Mouse (Mus musculus) erythroblast, embryonic 14.5 days (primary cell): ENCODE data around the gene Cped1. TPM values are rescaled to one million over a fixed set of nuclear protein-coding genes. Genes with fewer than 3 reads are reported as not detected.
"Not testable (repeated sequence)": the region's sequence is repeated elsewhere in the genome, so short reads cannot be mapped to it uniquely, and the experiment has no call there.

Source experiments
- H3K27me3 ChIP-seq: 2 replicates; pipeline ENCODE4 v1.6.1; 2012; ENCODE audit warnings: inconsistent platforms; ENCODE audit not compliant: control insufficient read depth
- H3K36me3 ChIP-seq: 2 replicates; pipeline ENCODE4 v1.6.1; 2012; ENCODE audit warnings: mild to moderate bottlenecking, inconsistent platforms; ENCODE audit not compliant: control insufficient read depth
- H3K4me1 ChIP-seq: 2 replicates; pipeline ENCODE4 v1.6.1; 2012; ENCODE audit warnings: inconsistent platforms; ENCODE audit not compliant: control insufficient read depth
- H3K4me3 ChIP-seq: replicated peaks from 2 replicates; pipeline ENCODE3; 2012; ENCODE audit warnings: moderate library complexity, mild to moderate bottlenecking, inconsistent platforms
- H3K9me3 ChIP-seq: 2 replicates; pipeline ENCODE4 v1.6.1; 2012; ENCODE audit warnings: low read length, inconsistent platforms, mixed read lengths; ENCODE audit not compliant: control insufficient read depth
- GATA1 ChIP-seq: IDR thresholded peaks from 2 replicates; pipeline ENCODE4 v1.6.1; 2012; ENCODE audit warnings: low read length, inconsistent platforms, mixed read lengths
- TAL1 ChIP-seq: IDR thresholded peaks from 3 replicates; pipeline ENCODE4 v1.6.1; 2012; ENCODE audit warnings: low read length, inconsistent platforms, mixed read lengths
- polyA plus RNA-seq: library from polyadenylated mRNA; stranded (reverse); fragments of >175 nt; gene quantifications from 2 replicates; pipeline ENCODE4 v1.2.3, GENCODE M21; 2012

Cped1 gene
- polyA plus RNA-seq, 1 experiment, result 0.02 TPM

- H3K4me3 ChIP-seq, result no peak overlapping the region
- H3K4me1 ChIP-seq, result no peaks in the 10 kb centered on the region
- TF ChIP-seq GATA1 (no peak), TAL1 (no peak)
- H3K9me3 ChIP-seq, result no peaks in the 10 kb centered on the region
- no peaks in the 10 kb centered on the region for H3K27me3 ChIP-seq
- H3K36me3 ChIP-seq, result no peaks in the 10 kb centered on the region
These were observed 128.4 kb downstream of the Cped1 start for GRCm38 (mm10) chr6:22114079-22114478.

- Histone ChIP-seq H3K27me3 (no peaks in the 10 kb centered on the region), H3K4me3 (no peak overlapping the region), H3K9me3 (no peaks in the 10 kb centered on the region), H3K4me1 (no peaks in the 10 kb centered on the region), H3K36me3 (no peaks in the 10 kb centered on the region)
- no peak for TF ChIP-seq TAL1
- no peak for TF ChIP-seq GATA1
These were observed 131.0 kb downstream of the Cped1 start for GRCm38 (mm10) chr6:22116679-22117078.

- TF ChIP-seq TAL1 (no peak), GATA1 (no peak)
- H3K27me3 ChIP-seq, result no peaks in the 10 kb centered on the region
- H3K36me3 ChIP-seq, result no peaks in the 10 kb centered on the region
- H3K4me1 ChIP-seq, result no peaks in the 10 kb centered on the region
- H3K4me3 ChIP-seq, result no peak overlapping the region
- H3K9me3 ChIP-seq, result no peaks in the 10 kb centered on the region
These were observed 136.4 kb downstream of the Cped1 start for GRCm38 (mm10) chr6:22122080-22122479.

GRCm38 (mm10) chr6:22122693-22123092 is 137.0 kb downstream of the Cped1 start:
- Histone ChIP-seq H3K27me3 (no peaks in the 10 kb centered on the region), H3K4me1 (no peaks in the 10 kb centered on the region), H3K4me3 (no peak overlapping the region), H3K36me3 (no peaks in the 10 kb centered on the region), H3K9me3 (no peaks in the 10 kb centered on the region)
- TF ChIP-seq TAL1, result no peak

DNA sequence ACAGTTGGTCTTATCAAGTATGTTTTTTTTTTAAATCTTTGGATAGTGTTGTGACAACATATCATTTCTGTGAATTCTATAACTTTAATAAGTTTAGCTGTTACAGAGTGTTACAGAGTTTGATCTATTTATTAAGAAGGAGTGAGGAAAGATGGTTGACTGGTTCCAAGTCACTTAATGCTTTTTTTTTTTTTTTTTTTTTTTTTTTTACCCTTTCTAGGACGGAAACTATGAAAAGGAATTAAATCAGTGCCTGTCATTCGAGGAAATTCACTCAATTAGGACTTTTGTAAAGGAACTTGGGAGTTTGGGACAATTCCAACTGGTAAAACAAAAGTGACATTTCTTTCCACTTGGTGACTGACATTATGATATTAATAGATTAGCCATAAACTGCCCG is 137.6 kb downstream of the Cped1 start:
- Histone ChIP-seq H3K4me3 (no peak overlapping the region), H3K36me3 (no peaks in the 10 kb centered on the region), H3K4me1 (no peaks in the 10 kb centered on the region), H3K9me3 (no peaks in the 10 kb centered on the region), H3K27me3 (no peaks in the 10 kb centered on the region)
- TF ChIP-seq TAL1 (no peak), GATA1 (no peak)

DNA sequence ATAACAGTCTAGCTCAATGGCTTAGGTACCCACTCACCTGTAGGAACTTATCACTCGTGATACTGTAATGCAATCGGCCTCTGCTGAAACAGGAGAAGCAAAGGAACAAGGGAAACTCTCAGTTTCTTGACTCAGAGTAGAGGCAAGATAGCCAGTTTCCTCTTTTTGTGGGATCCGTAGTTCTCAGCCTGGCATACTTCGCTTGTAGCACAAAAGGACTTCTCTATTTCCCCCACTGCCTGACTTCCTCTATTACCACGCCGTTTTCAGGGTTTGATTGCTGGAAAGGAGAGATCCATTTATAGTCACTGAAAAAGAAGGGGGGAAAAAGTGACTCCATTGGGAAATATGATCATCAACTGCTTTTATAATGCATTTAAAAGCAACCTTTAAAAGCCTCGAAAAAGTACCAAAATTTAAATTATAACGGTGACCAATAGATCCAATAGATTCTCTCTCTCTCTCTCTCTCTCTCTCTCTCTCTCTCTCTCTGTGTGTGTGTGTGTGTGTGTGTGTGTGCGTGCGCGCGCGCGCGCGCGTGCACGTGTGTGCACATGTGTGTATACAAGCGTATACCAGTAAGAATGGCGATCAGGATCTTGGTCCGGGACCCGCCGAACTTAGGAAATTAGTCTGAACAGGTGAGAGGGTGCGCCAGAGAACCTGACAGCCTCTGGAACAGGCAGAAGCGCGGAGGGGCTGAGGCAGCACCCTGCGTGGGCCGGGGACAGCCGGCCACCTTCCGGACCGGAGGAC is 139.0 kb downstream of the Cped1 start:
- H3K4me3 ChIP-seq, H3K4me1 ChIP-seq, H3K36me3 ChIP-seq, H3K9me3 ChIP-seq, H3K27me3 ChIP-seq: not testable (repeated sequence)

DNA sequence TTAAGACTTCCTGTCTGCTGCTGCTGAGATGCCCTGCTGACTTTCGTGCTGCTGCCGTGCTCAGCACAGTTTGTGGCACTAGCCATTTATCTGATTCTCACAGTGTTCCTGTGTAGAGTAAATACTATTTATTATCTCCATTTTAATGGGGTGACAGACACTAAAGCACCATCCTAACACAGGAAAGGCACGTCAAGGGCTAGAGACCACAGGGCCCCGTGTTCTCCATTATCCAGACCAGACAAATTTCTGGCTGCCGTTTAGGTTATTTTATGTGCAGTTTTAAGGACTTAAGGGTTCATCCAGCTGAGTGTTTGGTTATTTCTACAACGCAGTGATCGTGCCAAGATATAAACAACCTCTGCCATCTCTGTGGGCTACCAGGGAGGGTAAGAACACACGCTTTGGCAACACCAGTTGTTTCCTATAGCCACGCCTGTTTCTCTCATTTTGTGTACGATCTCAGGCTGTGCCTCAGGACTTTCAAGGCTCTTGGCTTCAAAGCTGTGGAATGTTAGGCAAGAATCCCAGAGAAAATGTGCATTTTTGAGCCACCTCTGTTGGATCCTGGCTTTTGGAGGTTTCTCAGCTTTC is 149.4 kb downstream of the Cped1 start:
- no peaks in the 10 kb centered on the region for H3K9me3 ChIP-seq
- H3K4me3 ChIP-seq, result no peak overlapping the region
- no peaks in the 10 kb centered on the region; the same call in 1 of the 2 replicates for H3K36me3 ChIP-seq
- no peaks in the 10 kb centered on the region for H3K4me1 ChIP-seq
- no peaks in the 10 kb centered on the region for H3K27me3 ChIP-seq
- no peak for TF ChIP-seq TAL1
- TF ChIP-seq GATA1, result no peak

- H3K9me3 ChIP-seq, result no peaks in the 10 kb centered on the region
- no peaks in the 10 kb centered on the region for H3K27me3 ChIP-seq
- TF ChIP-seq GATA1 (no peak), TAL1 (no peak)
- H3K4me3 ChIP-seq, result no peak overlapping the region
- H3K36me3 ChIP-seq, result no peaks in the 10 kb centered on the region; the same call in 1 of the 2 replicates
- no peaks in the 10 kb centered on the region for H3K4me1 ChIP-seq
These were observed 151.1 kb downstream of the Cped1 start for GRCm38 (mm10) chr6:22136805-22137204.

DNA sequence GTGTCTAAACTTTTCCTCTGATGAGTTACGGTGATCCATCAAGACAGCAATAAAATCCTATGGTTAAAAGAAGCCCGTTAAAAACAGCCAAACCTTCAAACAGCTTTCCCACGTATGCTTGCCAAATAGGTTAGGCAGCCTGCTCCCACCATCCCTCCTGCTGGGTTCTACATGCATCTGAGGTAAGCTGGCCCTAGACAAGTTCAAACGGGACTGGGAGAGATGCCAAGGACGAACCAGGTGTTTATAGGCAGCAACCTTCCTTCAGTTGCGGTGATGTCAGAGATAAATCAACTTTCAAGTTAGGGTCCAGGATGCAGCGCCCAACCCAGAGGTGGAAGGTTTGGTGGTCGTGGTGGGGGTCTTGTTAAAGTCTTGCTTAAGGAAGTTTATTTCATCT is 155.1 kb downstream of the Cped1 start:
- H3K27me3 ChIP-seq, result no peaks in the 10 kb centered on the region
- no peaks in the 10 kb centered on the region for H3K4me1 ChIP-seq
- H3K9me3 ChIP-seq, result no peaks in the 10 kb centered on the region
- no peak overlapping the region for H3K4me3 ChIP-seq
- no peak for TF ChIP-seq GATA1
- no peak for TF ChIP-seq TAL1
- no peaks in the 10 kb centered on the region; the same call in 1 of the 2 replicates for H3K36me3 ChIP-seq
